Mouse (Mus musculus): Measurements from ENCODE around the gene Kcnj1. TPM values are rescaled to one million over a fixed set of nuclear protein-coding genes. Genes with fewer than 3 reads are reported as not detected.

Kcnj1 gene
- polyA plus RNA-seq, 1 experiment from 2014 or later = not detected

- H3K27me3 ChIP-seq (ENCODE audit: control insufficient read depth, insufficient read depth, low read length) = no peaks in the 10 kb centered on the region
- H3K9me3 ChIP-seq (ENCODE audit: control insufficient read depth, low read length) = no peaks in the 10 kb centered on the region
- H3K36me3 ChIP-seq (ENCODE audit: control insufficient read depth, insufficient read depth, low read length) = no peaks in the 10 kb centered on the region
- H3K4me3 ChIP-seq (ENCODE audit: low read depth, low read length) = no peak overlapping the region
- WGBS = 85% methylated on average over 4 of the region's 4 CpGs
- no peak overlapping the region for H3K4me2 ChIP-seq (ENCODE audit: low read depth, low read length)
- ATAC-seq (ENCODE audit: low read depth) = no peak
- no peak overlapping the region for H3K9ac ChIP-seq (replicated peaks; ENCODE audit: low read depth, low read length)
- H3K27ac ChIP-seq (ENCODE audit: low read depth, low read length) = no peak overlapping the region
- H3K4me1 ChIP-seq (ENCODE audit: control insufficient read depth, insufficient read depth, low read length) = no peaks in the 10 kb centered on the region
Measured at GRCm38 (mm10) chr9:32384906-32385305, 12.6 kb downstream of the Kcnj1 start.

- no peaks in the 10 kb centered on the region for H3K9me3 ChIP-seq (ENCODE audit: control insufficient read depth, low read length)
- no peak overlapping the region for H3K4me2 ChIP-seq (ENCODE audit: low read depth, low read length)
- no peak for ATAC-seq (ENCODE audit: low read depth)
- H3K27me3 ChIP-seq (ENCODE audit: control insufficient read depth, insufficient read depth, low read length) = no peaks in the 10 kb centered on the region
- H3K36me3 ChIP-seq (ENCODE audit: control insufficient read depth, insufficient read depth, low read length) = no peaks in the 10 kb centered on the region
- no peak overlapping the region for H3K27ac ChIP-seq (ENCODE audit: low read depth, low read length)
- no peak overlapping the region for H3K4me3 ChIP-seq (ENCODE audit: low read depth, low read length)
- no peaks in the 10 kb centered on the region for H3K4me1 ChIP-seq (ENCODE audit: control insufficient read depth, insufficient read depth, low read length)
- 92% methylated on average over 1 of the region's 1 CpGs for whole genome bisulfite sequencing
- no peak overlapping the region for H3K9ac ChIP-seq (replicated peaks; ENCODE audit: low read depth, low read length)
Measured at GRCm38 (mm10) chr9:32388120-32388519, 15.8 kb downstream of the Kcnj1 start.

DNA sequence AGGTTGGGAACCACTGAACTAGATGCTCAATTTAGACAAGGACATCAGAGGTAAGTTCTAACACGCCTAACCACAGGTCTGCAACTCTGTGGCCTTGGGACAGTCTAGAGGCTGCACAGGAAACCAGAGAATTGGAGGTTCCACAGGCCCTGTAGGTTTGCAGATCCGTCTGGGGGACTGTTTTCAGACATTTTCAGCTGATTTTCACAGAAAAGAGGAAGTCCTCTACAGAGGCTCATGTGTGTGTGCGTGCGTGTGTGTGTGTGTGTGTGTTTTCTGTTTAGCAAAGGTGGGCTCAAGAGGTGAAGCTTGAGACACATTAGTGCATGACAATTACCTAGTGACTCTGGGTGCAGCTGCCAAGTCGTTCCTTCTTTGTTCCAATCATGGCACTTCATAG lies 18.8 kb downstream of the Kcnj1 start:
- no peak overlapping the region for H3K4me2 ChIP-seq (ENCODE audit: low read depth, low read length)
- 82% methylated on average over 5 of the region's 5 CpGs for WGBS
- H3K27ac ChIP-seq (ENCODE audit: low read depth, low read length) = no peak overlapping the region
- H3K4me3 ChIP-seq (ENCODE audit: low read depth, low read length) = no peak overlapping the region
- no peaks in the 10 kb centered on the region for H3K9me3 ChIP-seq (ENCODE audit: control insufficient read depth, low read length)
- no peaks in the 10 kb centered on the region for H3K36me3 ChIP-seq (ENCODE audit: control insufficient read depth, insufficient read depth, low read length)
- no peak for ATAC-seq (ENCODE audit: low read depth)
- no peak overlapping the region for H3K9ac ChIP-seq (replicated peaks; ENCODE audit: low read depth, low read length)
- H3K27me3 ChIP-seq (ENCODE audit: control insufficient read depth, insufficient read depth, low read length) = no peaks in the 10 kb centered on the region
- H3K4me1 ChIP-seq (ENCODE audit: control insufficient read depth, insufficient read depth, low read length) = no peaks in the 10 kb centered on the region

DNA sequence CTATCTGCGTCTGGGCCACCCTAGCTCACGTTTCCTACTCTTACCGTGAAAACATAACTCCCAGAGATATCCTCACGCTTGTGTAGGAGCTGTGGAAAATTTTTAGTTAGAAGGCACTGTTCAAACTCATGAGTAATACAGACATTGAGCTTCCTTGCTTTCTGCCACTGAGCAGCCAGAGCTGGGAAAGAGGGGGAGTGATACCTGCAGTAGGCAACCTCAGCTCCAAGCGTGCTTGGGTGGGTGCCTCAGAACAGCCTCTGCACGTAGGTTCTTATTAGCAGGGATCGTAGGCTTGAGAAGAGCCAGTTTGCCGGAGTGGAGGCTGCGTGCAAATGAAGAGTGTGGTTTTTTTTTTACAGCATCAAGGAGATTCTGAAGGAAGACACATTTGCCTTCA lies 19.4 kb downstream of the Kcnj1 start:
- Histone ChIP-seq H3K9me3 (ENCODE audit: control insufficient read depth, low read length) (no peaks in the 10 kb centered on the region), H3K4me2 (ENCODE audit: low read depth, low read length) (no peak overlapping the region), H3K27me3 (ENCODE audit: control insufficient read depth, insufficient read depth, low read length) (no peaks in the 10 kb centered on the region), H3K4me1 (ENCODE audit: control insufficient read depth, insufficient read depth, low read length) (no peaks in the 10 kb centered on the region), H3K4me3 (ENCODE audit: low read depth, low read length) (no peak overlapping the region), H3K36me3 (ENCODE audit: control insufficient read depth, insufficient read depth, low read length) (no peaks in the 10 kb centered on the region), H3K9ac (replicated peaks; ENCODE audit: low read depth, low read length) (no peak overlapping the region), H3K27ac (ENCODE audit: low read depth, low read length) (no peak overlapping the region)
- no peak for ATAC-seq (ENCODE audit: low read depth)
- WGBS = 91% methylated on average over 9 of the region's 9 CpGs

DNA sequence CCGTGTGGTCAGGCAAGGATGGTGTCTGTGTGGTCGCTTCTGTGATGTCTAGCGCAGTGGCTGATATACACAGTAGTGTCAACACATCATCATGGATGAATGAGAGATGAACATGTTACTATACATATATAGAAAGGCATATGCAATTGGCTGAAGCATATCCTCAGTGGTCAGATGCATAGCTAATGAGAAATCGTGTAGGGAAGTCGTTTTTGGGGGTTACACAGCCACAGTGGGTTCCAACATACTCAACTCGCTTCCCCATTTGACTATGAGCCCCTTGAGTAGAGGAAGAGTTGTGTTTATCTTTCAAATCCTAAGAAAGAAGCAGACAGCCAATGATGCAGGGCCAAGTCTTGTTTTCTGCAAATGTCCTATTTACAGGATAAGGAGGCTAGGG lies 20.4 kb downstream of the Kcnj1 start:
- Histone ChIP-seq H3K27ac (ENCODE audit: low read depth, low read length) (no peak overlapping the region), H3K9me3 (ENCODE audit: control insufficient read depth, low read length) (no peaks in the 10 kb centered on the region), H3K9ac (replicated peaks; ENCODE audit: low read depth, low read length) (no peak overlapping the region), H3K4me1 (ENCODE audit: control insufficient read depth, insufficient read depth, low read length) (no peaks in the 10 kb centered on the region), H3K4me3 (ENCODE audit: low read depth, low read length) (no peak overlapping the region), H3K4me2 (ENCODE audit: low read depth, low read length) (no peak overlapping the region), H3K36me3 (ENCODE audit: control insufficient read depth, insufficient read depth, low read length) (no peaks in the 10 kb centered on the region), H3K27me3 (ENCODE audit: control insufficient read depth, insufficient read depth, low read length) (no peaks in the 10 kb centered on the region)
- ATAC-seq (ENCODE audit: low read depth) = no peak
- 85% methylated on average over 6 of the region's 6 CpGs for WGBS

DNA sequence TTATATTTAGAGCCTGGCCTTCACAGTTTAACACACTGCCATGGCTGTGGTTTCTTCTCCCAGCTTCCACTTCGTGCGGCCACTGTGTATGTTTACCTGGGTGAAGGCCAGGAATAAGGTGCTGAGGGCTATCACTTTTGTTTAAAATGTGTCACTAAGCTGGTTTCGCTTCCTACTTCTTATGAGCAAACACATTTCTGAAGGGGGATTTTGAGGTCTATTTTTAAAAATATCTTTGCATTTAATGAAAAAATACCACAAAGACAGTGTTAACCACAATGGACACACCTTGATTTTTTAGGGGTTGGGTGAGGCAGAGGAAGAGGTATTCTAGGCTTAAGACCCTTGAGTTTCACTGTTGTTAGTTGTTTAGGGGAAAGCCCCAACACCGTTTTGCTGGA lies 22.5 kb downstream of the Kcnj1 start:
- Histone ChIP-seq H3K27me3 (ENCODE audit: control insufficient read depth, insufficient read depth, low read length) (no peaks in the 10 kb centered on the region), H3K4me2 (ENCODE audit: low read depth, low read length) (no peak overlapping the region), H3K9me3 (ENCODE audit: control insufficient read depth, low read length) (no peaks in the 10 kb centered on the region), H3K36me3 (ENCODE audit: control insufficient read depth, insufficient read depth, low read length) (no peaks in the 10 kb centered on the region), H3K9ac (replicated peaks; ENCODE audit: low read depth, low read length) (no peak overlapping the region), H3K27ac (ENCODE audit: low read depth, low read length) (no peak overlapping the region), H3K4me1 (ENCODE audit: control insufficient read depth, insufficient read depth, low read length) (no peaks in the 10 kb centered on the region), H3K4me3 (ENCODE audit: low read depth, low read length) (no peak overlapping the region)
- no peak for ATAC-seq (ENCODE audit: low read depth)
- WGBS = 95% methylated on average over 4 of the region's 4 CpGs

DNA sequence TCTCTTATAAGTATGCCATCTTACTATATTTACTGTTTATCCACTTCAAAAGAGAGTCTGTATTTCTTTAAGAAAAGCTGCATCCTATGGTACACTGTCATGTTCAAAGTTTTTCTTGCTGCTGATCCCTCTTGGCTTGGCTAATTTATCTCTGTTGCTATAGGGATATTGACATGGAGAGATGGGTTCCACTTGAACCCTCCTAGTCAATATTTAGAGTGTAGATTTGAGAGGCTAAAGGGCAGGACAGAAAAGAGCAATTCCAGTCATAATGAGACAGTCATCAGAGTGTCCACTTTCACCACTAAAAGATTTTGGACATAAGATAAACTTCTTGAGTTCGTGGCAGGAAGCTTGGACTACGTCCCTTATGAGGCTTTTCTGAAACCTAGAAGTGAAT lies 27.9 kb downstream of the Kcnj1 start:
- Histone ChIP-seq H3K4me3 (ENCODE audit: low read depth, low read length) (no peak overlapping the region), H3K9ac (replicated peaks; ENCODE audit: low read depth, low read length) (no peak overlapping the region), H3K27me3 (ENCODE audit: control insufficient read depth, insufficient read depth, low read length) (no peaks in the 10 kb centered on the region), H3K4me2 (ENCODE audit: low read depth, low read length) (no peak overlapping the region), H3K4me1 (ENCODE audit: control insufficient read depth, insufficient read depth, low read length) (no peaks in the 10 kb centered on the region), H3K9me3 (ENCODE audit: control insufficient read depth, low read length) (no peaks in the 10 kb centered on the region), H3K27ac (ENCODE audit: low read depth, low read length) (no peak overlapping the region), H3K36me3 (ENCODE audit: control insufficient read depth, insufficient read depth, low read length) (no peaks in the 10 kb centered on the region)
- no peak for ATAC-seq (ENCODE audit: low read depth)
- 85% methylated on average over 2 of the region's 2 CpGs for WGBS

- H3K9ac ChIP-seq (replicated peaks; ENCODE audit: low read depth, low read length) = no peak overlapping the region
- 70% methylated on average over 5 of the region's 5 CpGs for WGBS
- no peak overlapping the region for H3K4me3 ChIP-seq (ENCODE audit: low read depth, low read length)
- no peaks in the 10 kb centered on the region for H3K27me3 ChIP-seq (ENCODE audit: control insufficient read depth, insufficient read depth, low read length)
- no peaks in the 10 kb centered on the region for H3K4me1 ChIP-seq (ENCODE audit: control insufficient read depth, insufficient read depth, low read length)
- H3K4me2 ChIP-seq (ENCODE audit: low read depth, low read length) = no peak overlapping the region
- no peaks in the 10 kb centered on the region for H3K9me3 ChIP-seq (ENCODE audit: control insufficient read depth, low read length)
- no peak overlapping the region for H3K27ac ChIP-seq (ENCODE audit: low read depth, low read length)
- H3K36me3 ChIP-seq (ENCODE audit: control insufficient read depth, insufficient read depth, low read length) = no peaks in the 10 kb centered on the region
- ATAC-seq (ENCODE audit: low read depth) = no peak
Measured at GRCm38 (mm10) chr9:32400662-32401161, 28.4 kb downstream of the Kcnj1 start.

DNA sequence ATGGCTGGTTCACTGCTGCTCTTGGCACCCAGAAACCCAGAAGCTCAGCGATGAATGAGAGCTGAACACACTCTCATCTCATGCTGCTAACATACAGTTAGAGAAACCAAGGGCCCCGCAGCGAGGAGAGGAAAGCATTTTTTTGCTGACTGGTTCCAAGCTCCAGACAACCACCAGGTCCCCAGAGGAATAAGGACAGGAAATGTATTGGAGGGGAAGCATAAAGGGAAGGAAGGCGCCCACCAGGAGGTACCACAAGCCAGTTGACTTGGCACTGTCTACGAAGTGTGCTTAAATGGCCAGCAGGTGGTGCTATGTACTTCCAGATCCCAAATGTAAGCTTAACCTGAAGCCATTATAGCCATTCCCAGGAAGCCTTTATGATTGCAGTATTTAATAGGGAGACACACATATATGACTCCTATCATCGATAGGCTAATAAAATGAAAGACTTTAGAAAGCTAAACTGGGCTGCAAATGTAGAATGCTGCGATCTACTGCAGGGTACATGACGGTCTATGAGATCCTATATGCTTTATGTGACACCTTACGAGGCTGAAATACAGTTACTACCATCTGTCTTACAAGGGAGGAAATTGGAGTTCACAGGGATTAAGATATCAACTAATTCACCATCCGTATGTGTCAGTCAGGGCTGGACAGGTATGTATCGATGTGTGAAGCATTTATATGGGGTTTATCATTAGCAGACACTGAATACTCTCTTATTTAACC lies 33.1 kb downstream of the Kcnj1 start:
- H3K4me2 ChIP-seq (ENCODE audit: low read depth, low read length) = no peak overlapping the region
- H3K36me3 ChIP-seq (ENCODE audit: control insufficient read depth, insufficient read depth, low read length) = no peaks in the 10 kb centered on the region
- H3K4me1 ChIP-seq (ENCODE audit: control insufficient read depth, insufficient read depth, low read length) = 0 out of 2 replicates have a peak, but pooled peaks cover 2% of the 10 kb centered on the region
- 38% methylated on average over 11 of the region's 11 CpGs for WGBS
- no peak overlapping the region for H3K9ac ChIP-seq (replicated peaks; ENCODE audit: low read depth, low read length)
- peak; percentile 84 for ATAC-seq (ENCODE audit: low read depth)
- no peak overlapping the region for H3K27ac ChIP-seq (ENCODE audit: low read depth, low read length)
- no peak overlapping the region for H3K4me3 ChIP-seq (ENCODE audit: low read depth, low read length)
- no peaks in the 10 kb centered on the region for H3K9me3 ChIP-seq (ENCODE audit: control insufficient read depth, low read length)
- 0 out of 2 replicates have a peak, but pooled peaks cover 4% of the 10 kb centered on the region for H3K27me3 ChIP-seq (ENCODE audit: control insufficient read depth, insufficient read depth, low read length)

All from neural tube, embryonic 14.5 days (tissue).